Mouse (Mus musculus) testis, adult 2 months (tissue): Measurements from ENCODE around the gene Asxl1.

Experiments
- CTCF ChIP-seq: fragments of 200-500 bp; IDR thresholded peaks from 2 replicates; pipeline ENCODE4 v1.5.1; 2012; ENCODE audit warnings: low read depth, mild to moderate bottlenecking, inconsistent platforms, low read length, moderate library complexity; ENCODE audit not compliant: control insufficient read depth, insufficient read depth, insufficient replicate concordance
- POLR2A ChIP-seq: fragments of 200-500 bp; IDR thresholded peaks from 2 replicates; pipeline ENCODE4 v1.6.1; 2012; ENCODE audit warnings: low read depth, mild to moderate bottlenecking, inconsistent platforms, low read length, moderate library complexity; ENCODE audit not compliant: control insufficient read depth

DNA sequence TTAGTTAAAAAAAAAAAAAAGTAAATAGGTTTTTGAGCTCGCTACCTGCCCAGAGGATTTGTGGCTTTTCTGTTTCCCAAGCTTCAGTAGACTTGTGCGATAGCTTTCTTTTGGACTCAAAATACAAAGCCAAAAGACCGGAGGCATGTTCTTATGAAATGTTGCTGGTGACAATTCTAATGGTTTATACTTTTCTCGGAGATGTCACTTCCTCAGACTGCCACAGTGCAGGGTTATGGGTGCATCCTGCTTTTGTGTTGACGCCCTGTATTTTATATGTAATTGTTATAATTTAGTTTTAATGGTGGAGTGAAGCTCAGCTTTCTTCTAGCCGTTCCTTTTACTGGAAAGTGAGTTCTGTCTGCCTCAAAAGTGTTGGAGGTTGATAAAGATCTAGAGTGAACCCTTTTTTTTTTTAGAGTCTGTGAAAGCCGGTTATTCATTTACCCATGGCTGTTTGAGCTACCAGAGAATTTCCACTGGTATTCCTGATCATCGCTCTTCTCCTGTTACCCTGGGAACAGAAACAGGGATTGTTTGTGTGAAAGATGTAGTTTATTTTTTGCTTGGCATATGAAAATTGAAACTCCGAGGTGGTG, 1.7 kb downstream of the Asxl1 start:
- TF ChIP-seq POLR2A (no peak), CTCF (no peak)
